Mouse (Mus musculus) E14TG2a.4 (cell line): ENCODE results near the gene Thoc6.

Experiments used
- H3K27me3 ChIP-seq: 2 replicates; pipeline ENCODE4 v1.6.1; 2014; ENCODE audit warnings: low read length, control low read depth; ENCODE audit not compliant: insufficient read depth
- H3K36me3 ChIP-seq: 2 replicates; pipeline ENCODE4 v1.6.1; 2014; ENCODE audit warnings: low read length, control low read depth; ENCODE audit not compliant: insufficient read depth
- H3K4me1 ChIP-seq: replicated peaks from 2 replicates; pipeline ENCODE4 v1.6.1; 2014; ENCODE audit warnings: low read depth, low read length, control low read depth
- H3K4me3 ChIP-seq: replicated peaks from 2 replicates; pipeline ENCODE4 v1.5.1; 2014; ENCODE audit warnings: mild to moderate bottlenecking, low read length
- H3K9me3 ChIP-seq: 2 replicates; pipeline ENCODE4 v1.6.1; 2014; ENCODE audit warnings: low read length, control low read depth
- CTCF ChIP-seq: conservative IDR thresholded peaks from 2 replicates; pipeline ENCODE4 v1.5.1; 2014; ENCODE audit warnings: low read length
- NANOG ChIP-seq: IDR thresholded peaks from 2 replicates; pipeline ENCODE4 v1.6.1; 2014; ENCODE audit warnings: borderline replicate concordance, low read length, mixed read lengths
- POU5F1 ChIP-seq: IDR thresholded peaks from 2 replicates; pipeline ENCODE4 v1.6.1; 2014; ENCODE audit warnings: low read length, borderline replicate concordance

Gene Thoc6

DNA sequence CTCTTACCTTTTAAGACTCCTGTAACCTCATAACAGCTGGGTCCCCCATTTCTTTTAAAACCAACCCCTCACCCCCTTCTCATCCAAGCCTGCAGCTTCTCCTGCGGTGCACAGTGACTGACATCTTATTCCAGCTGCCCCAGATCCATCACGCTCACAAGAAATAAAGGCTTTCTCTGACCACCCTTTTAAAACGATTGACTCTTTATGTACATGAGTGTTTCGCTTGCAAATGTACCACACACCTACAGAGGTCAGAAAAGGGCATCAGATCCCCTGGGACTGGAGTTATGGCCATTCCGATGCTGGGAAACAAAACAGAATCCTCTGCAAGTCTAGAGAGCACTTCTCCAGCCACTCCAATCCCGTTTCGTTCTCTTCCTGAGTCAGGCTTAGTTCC is 45.9 kb downstream of the Thoc6 start:
- TF ChIP-seq NANOG (no peak), CTCF (no peak), POU5F1 (no peak)
- H3K9me3 ChIP-seq, result no peaks in the 10 kb centered on the region
- H3K4me3 ChIP-seq, result no peak overlapping the region
- H3K27me3 ChIP-seq, result peaks cover 24% of the 10 kb centered on the region
- H3K4me1 ChIP-seq, result peaks cover 59% of the 10 kb centered on the region
- H3K36me3 ChIP-seq, result no peaks in the 10 kb centered on the region

DNA sequence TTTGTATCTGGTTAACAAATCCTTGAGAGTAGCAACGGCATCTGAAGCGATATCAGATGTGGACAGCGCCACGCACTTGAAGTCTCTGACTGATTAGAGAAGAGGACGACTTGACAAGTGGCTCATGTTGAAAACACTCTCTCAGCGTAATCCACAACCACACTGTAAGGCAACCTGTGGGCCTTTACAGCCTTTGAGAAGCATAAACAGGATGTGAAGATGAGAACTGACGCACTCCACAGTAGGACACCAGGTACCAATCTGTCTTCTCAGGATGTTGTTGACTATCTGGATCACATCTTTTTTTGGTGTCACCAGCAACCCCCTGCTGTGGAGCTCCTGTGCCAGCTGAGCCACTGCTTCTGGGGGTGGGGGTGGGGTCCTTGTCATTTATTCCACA is 53.3 kb downstream of the Thoc6 start:
- no peak for TF ChIP-seq NANOG
- TF ChIP-seq CTCF, result no peak
- no peak for TF ChIP-seq POU5F1
- no peaks in the 10 kb centered on the region for H3K36me3 ChIP-seq
- H3K4me1 ChIP-seq, result peaks cover 14% of the 10 kb centered on the region
- H3K9me3 ChIP-seq, result no peaks in the 10 kb centered on the region
- no peak overlapping the region for H3K4me3 ChIP-seq
- peaks cover 25% of the 10 kb centered on the region for H3K27me3 ChIP-seq
